Mouse (Mus musculus) hindlimb bud, embryonic 11.5 days (tissue): ENCODE data around the gene Phf10.
"Not testable (repeated sequence)": the region's sequence is repeated elsewhere in the genome, so short reads cannot be mapped to it uniquely, and the experiment has no call there.

Experiments used
- DNase-seq: peaks from one replicate; pipeline ENCODE4 v3.0.0-alpha.2; 2012; ENCODE audit warnings: low read depth, low spot score; ENCODE audit errors: extremely low spot score

The Phf10 gene

GRCm38 (mm10) chr17:14898972-14899371 lies 62.1 kb downstream of the Phf10 start:
- no peak for DNase-seq

GRCm38 (mm10) chr17:14895058-14895457 lies 66.0 kb downstream of the Phf10 start:
- DNase-seq, result not testable (repeated sequence)
